Mouse (Mus musculus): ENCODE measurements around the gene Tmem184a. TPM values are rescaled to one million over a fixed set of nuclear protein-coding genes. Genes with fewer than 3 reads are reported as not detected.
A peak's percentile ranks its signal among the peaks of the same experiment; 100 is the strongest.

Gene Tmem184a
- polyA plus RNA-seq, 1 experiment, result 10.5 TPM

GRCm38 (mm10) chr5:139804107-139804551, 15.6 kb downstream of the Tmem184a start:
- H3K4me3 ChIP-seq (ENCODE audit: low read depth, low read length), result no peak overlapping the region

DNA sequence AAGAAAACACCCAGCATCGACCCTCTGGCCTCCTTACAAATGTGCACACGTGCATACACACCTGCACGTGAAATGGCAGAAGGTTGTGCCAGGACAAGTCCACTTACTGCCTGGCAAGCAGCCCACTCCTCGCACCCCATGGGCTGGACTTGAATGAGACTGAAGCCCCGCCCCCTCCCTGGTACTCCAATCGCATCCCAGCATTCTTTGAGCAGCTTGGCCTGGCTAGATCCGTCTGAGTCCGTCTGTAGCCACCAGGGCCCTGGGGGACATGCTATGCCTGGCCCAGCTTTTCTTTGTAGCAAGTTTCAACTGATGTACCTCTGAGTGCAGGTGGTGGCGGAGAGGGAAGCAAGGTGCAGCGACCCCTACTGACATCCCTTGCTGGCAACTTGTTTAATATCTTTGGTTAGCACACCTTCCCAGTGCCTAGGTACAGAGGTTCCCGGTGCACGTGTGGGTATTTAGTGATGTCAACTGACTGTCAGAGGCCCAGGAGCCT, 16.1 kb downstream of the Tmem184a start:
- TF ChIP-seq EP300 (IDR thresholded peaks at IDR 0.05; ENCODE audit: insufficient read depth, low read depth, low read length) (no peak), CTCF (IDR thresholded peaks at IDR 0.05; ENCODE audit: low read depth, low read length) (peak; percentile 72)

More at GRCm38 (mm10) chr5:139804107-139804551, 15.6 kb downstream of the Tmem184a start:
- Histone ChIP-seq H3K9me3 (replicated peaks; ENCODE audit: control insufficient read depth, insufficient read depth, low read length, poor library complexity, severe bottlenecking) (no peaks in the 10 kb centered on the region), H3K9ac (ENCODE audit: low read depth, poor library complexity, severe bottlenecking) (no peak overlapping the region), H3K4me1 (ENCODE audit: control insufficient read depth, insufficient read depth, low read length) (peaks cover 2% of the 10 kb centered on the region), H3K27me3 (ENCODE audit: control insufficient read depth, insufficient read depth, low read length, poor library complexity, severe bottlenecking) (no peaks in the 10 kb centered on the region), H3K36me3 (ENCODE audit: control insufficient read depth, insufficient read depth, low read length, poor library complexity, severe bottlenecking) (peaks cover 4% of the 10 kb centered on the region; the same call in 1 of the 2 replicates), H3K27ac (ENCODE audit: insufficient read depth, low read length) (0 out of 2 replicates have a peak overlapping the region, but pooled peaks have one; percentile 0)
- TF ChIP-seq POLR2A (IDR thresholded peaks at IDR 0.05; ENCODE audit: insufficient read depth, low read length) (no peak), CTCF (IDR thresholded peaks at IDR 0.05; ENCODE audit: low read depth, low read length) (no peak), EP300 (IDR thresholded peaks at IDR 0.05; ENCODE audit: insufficient read depth, low read depth, low read length) (no peak)

GRCm38 (mm10) chr5:139803165-139803564, 16.6 kb downstream of the Tmem184a start:
- no peak overlapping the region for H3K4me3 ChIP-seq (ENCODE audit: low read depth, low read length)
- peak overlapping the region; percentile 28; the same call in 1 of the 2 replicates for H3K27ac ChIP-seq (ENCODE audit: insufficient read depth, low read length)
- no peaks in the 10 kb centered on the region for H3K27me3 ChIP-seq (ENCODE audit: control insufficient read depth, insufficient read depth, low read length, poor library complexity, severe bottlenecking)
- peaks cover 2% of the 10 kb centered on the region for H3K4me1 ChIP-seq (ENCODE audit: control insufficient read depth, insufficient read depth, low read length)
- TF ChIP-seq POLR2A (IDR thresholded peaks at IDR 0.05; ENCODE audit: insufficient read depth, low read length), result no peak
- no peak for TF ChIP-seq CTCF (IDR thresholded peaks at IDR 0.05; ENCODE audit: low read depth, low read length)
- TF ChIP-seq EP300 (IDR thresholded peaks at IDR 0.05; ENCODE audit: insufficient read depth, low read depth, low read length), result no peak
- no peaks in the 10 kb centered on the region for H3K9me3 ChIP-seq (replicated peaks; ENCODE audit: control insufficient read depth, insufficient read depth, low read length, poor library complexity, severe bottlenecking)
- no peak overlapping the region for H3K9ac ChIP-seq (ENCODE audit: low read depth, poor library complexity, severe bottlenecking)
- peaks cover 4% of the 10 kb centered on the region; the same call in 1 of the 2 replicates for H3K36me3 ChIP-seq (ENCODE audit: control insufficient read depth, insufficient read depth, low read length, poor library complexity, severe bottlenecking)

More for the DNA sequence above, 16.1 kb downstream of the Tmem184a start:
- H3K36me3 ChIP-seq (ENCODE audit: control insufficient read depth, insufficient read depth, low read length, poor library complexity, severe bottlenecking), result peaks cover 4% of the 10 kb centered on the region; the same call in 1 of the 2 replicates
- H3K4me3 ChIP-seq (ENCODE audit: low read depth, low read length), result 0 out of 2 replicates have a peak overlapping the region, but pooled peaks have one; percentile 2
- no peak overlapping the region for H3K9ac ChIP-seq (ENCODE audit: low read depth, poor library complexity, severe bottlenecking)
- no peaks in the 10 kb centered on the region for H3K9me3 ChIP-seq (replicated peaks; ENCODE audit: control insufficient read depth, insufficient read depth, low read length, poor library complexity, severe bottlenecking)
- H3K27ac ChIP-seq (ENCODE audit: insufficient read depth, low read length), result peak overlapping the region; percentile 28; the same call in 1 of the 2 replicates
- H3K27me3 ChIP-seq (ENCODE audit: control insufficient read depth, insufficient read depth, low read length, poor library complexity, severe bottlenecking), result no peaks in the 10 kb centered on the region
- H3K4me1 ChIP-seq (ENCODE audit: control insufficient read depth, insufficient read depth, low read length), result peaks cover 2% of the 10 kb centered on the region

GRCm38 (mm10) chr5:139801880-139802279, 17.8 kb downstream of the Tmem184a start:
- H3K9ac ChIP-seq (ENCODE audit: low read depth, poor library complexity, severe bottlenecking), result no peak overlapping the region
- TF ChIP-seq CTCF (IDR thresholded peaks at IDR 0.05; ENCODE audit: low read depth, low read length), result no peak
- TF ChIP-seq POLR2A (IDR thresholded peaks at IDR 0.05; ENCODE audit: insufficient read depth, low read length), result no peak
- TF ChIP-seq EP300 (IDR thresholded peaks at IDR 0.05; ENCODE audit: insufficient read depth, low read depth, low read length), result no peak
- no peak overlapping the region for H3K27ac ChIP-seq (ENCODE audit: insufficient read depth, low read length)
- H3K27me3 ChIP-seq (ENCODE audit: control insufficient read depth, insufficient read depth, low read length, poor library complexity, severe bottlenecking), result no peaks in the 10 kb centered on the region
- H3K4me3 ChIP-seq (ENCODE audit: low read depth, low read length), result no peak overlapping the region
- no peaks in the 10 kb centered on the region for H3K9me3 ChIP-seq (replicated peaks; ENCODE audit: control insufficient read depth, insufficient read depth, low read length, poor library complexity, severe bottlenecking)
- peaks cover 4% of the 10 kb centered on the region; the same call in 1 of the 2 replicates for H3K36me3 ChIP-seq (ENCODE audit: control insufficient read depth, insufficient read depth, low read length, poor library complexity, severe bottlenecking)
- peaks cover 6% of the 10 kb centered on the region for H3K4me1 ChIP-seq (ENCODE audit: control insufficient read depth, insufficient read depth, low read length)

DNA sequence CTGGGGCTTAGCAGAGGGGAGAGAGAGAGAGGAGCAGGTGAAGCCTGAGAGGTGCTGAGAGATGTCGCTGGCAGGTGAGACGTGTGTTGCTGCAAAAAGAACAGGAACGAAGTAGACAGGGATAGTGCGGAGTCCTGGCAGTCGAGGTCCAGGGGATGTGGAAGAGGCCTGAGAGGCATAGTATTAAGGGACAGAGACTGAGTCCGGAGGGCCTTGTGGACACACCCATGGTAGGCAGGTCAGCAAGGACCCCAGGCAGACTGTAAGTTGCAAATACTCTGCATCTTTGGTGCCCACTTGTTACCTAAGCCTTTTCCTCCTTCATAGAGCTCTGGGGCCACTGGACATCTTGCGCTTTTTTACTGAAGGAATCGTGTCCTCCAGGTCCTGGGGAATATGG, 18.5 kb downstream of the Tmem184a start:
- Histone ChIP-seq H3K27ac (ENCODE audit: insufficient read depth, low read length) (no peak overlapping the region), H3K9me3 (replicated peaks; ENCODE audit: control insufficient read depth, insufficient read depth, low read length, poor library complexity, severe bottlenecking) (no peaks in the 10 kb centered on the region), H3K27me3 (ENCODE audit: control insufficient read depth, insufficient read depth, low read length, poor library complexity, severe bottlenecking) (no peaks in the 10 kb centered on the region), H3K4me3 (ENCODE audit: low read depth, low read length) (no peak overlapping the region), H3K36me3 (ENCODE audit: control insufficient read depth, insufficient read depth, low read length, poor library complexity, severe bottlenecking) (peaks cover 4% of the 10 kb centered on the region; the same call in 1 of the 2 replicates), H3K9ac (ENCODE audit: low read depth, poor library complexity, severe bottlenecking) (no peak overlapping the region), H3K4me1 (ENCODE audit: control insufficient read depth, insufficient read depth, low read length) (peaks cover 8% of the 10 kb centered on the region)
- TF ChIP-seq EP300 (IDR thresholded peaks at IDR 0.05; ENCODE audit: insufficient read depth, low read depth, low read length), result no peak
- no peak for TF ChIP-seq CTCF (IDR thresholded peaks at IDR 0.05; ENCODE audit: low read depth, low read length)
- no peak for TF ChIP-seq POLR2A (IDR thresholded peaks at IDR 0.05; ENCODE audit: insufficient read depth, low read length)
